Mouse (Mus musculus) hindbrain, embryonic 14.5 days (tissue): ENCODE results near the gene Lin28a. TPM values are rescaled to one million over a fixed set of nuclear protein-coding genes. Genes with fewer than 3 reads are reported as not detected.

Experiments used
- ATAC-seq: fragments of 200-750 bp; cut with Nextera tagmentation; 2 replicates; pipeline ENCODE4 v1.8.0; 2017; ENCODE audit warnings: moderate number of reproducible peaks, mild to moderate bottlenecking, moderate TSS enrichment, moderate library complexity; ENCODE audit not compliant: low FRiP score
- DNase-seq: peaks from one replicate; pipeline ENCODE4 v3.0.0-alpha.2; 2015; ENCODE audit warnings: low spot score
- H3K27ac ChIP-seq: fragments of 300-500 bp; sonication (generic); 2 replicates; pipeline ENCODE4 v1.5.1; 2014; ENCODE audit warnings: mild to moderate bottlenecking, moderate library complexity
- H3K27me3 ChIP-seq: fragments of 300-500 bp; sonication (generic); 2 replicates; pipeline ENCODE4 v1.6.1; 2014; ENCODE audit warnings: mild to moderate bottlenecking, low read length, mixed read lengths; ENCODE audit not compliant: control insufficient read depth, insufficient read depth
- H3K36me3 ChIP-seq: fragments of 300-500 bp; sonication (generic); replicated peaks from 2 replicates; pipeline ENCODE4 v1.6.1; 2014; ENCODE audit not compliant: control insufficient read depth, insufficient read depth
- H3K4me1 ChIP-seq: fragments of 300-500 bp; sonication (generic); replicated peaks from 2 replicates; pipeline ENCODE4 v1.6.1; 2014; ENCODE audit warnings: antibody characterized with exemption, low read length, mixed read lengths; ENCODE audit not compliant: control insufficient read depth, insufficient read depth
- H3K4me2 ChIP-seq: fragments of 300-500 bp; sonication (generic); replicated peaks from 2 replicates; pipeline ENCODE4 v1.6.1; 2014; ENCODE audit warnings: mild to moderate bottlenecking, moderate library complexity
- H3K4me3 ChIP-seq: fragments of 300-500 bp; sonication (generic); replicated peaks from 2 replicates; pipeline ENCODE4 v1.5.1; 2014; ENCODE audit warnings: mild to moderate bottlenecking, low read length
- H3K9ac ChIP-seq: fragments of 300-500 bp; sonication (generic); 2 replicates; pipeline ENCODE4 v1.6.1; 2014
- H3K9me3 ChIP-seq: fragments of 300-500 bp; sonication (generic); 2 replicates; pipeline ENCODE4 v1.6.1; 2016; ENCODE audit warnings: low read length; ENCODE audit not compliant: control insufficient read depth
- WGBS: fragments of 180-500 bp; shearing (Covaris S2); extraction: QIAGEN DNeasy Blood & Tissue Kit; methylation state at CpG from one replicate; pipeline ENCODE4 v1.1.7; 2014; 5-methylcytosine and 5-hydroxymethylcytosine counted together
- polyA plus RNA-seq: library from polyadenylated mRNA; unstranded; fragments of >200 nt; fragmentation: Nextera tagmentation; extraction: Ambion mirVana; gene quantifications from 2 replicates; pipeline ENCODE4 v1.2.1, GENCODE M21; 2014

The Lin28a gene
- polyA plus RNA-seq: 0.13 and 0.27 TPM in 2 replicates

DNA sequence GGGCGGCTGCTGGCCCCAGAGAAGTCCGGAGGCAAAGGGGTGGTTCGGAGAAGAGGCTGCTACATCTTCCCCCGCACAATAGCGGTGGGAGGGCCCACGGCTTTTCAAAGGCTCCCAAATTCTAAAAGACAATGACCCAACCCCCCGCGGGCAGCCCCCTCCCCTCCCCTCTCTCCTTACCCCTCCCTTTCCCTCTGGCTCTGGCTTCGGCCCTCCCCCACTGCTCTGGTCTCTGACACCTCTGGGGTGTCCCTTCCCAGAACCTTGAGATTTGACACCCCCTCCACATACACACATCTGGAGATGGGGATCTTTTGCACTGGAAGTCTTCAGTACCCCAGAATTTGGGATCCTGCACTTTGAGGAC lies at the start of gene Lin28a:
Gene Lin28a, minus strand, starts transcription at position 63 of the 367 bp plus-strand sequence.
- Histone ChIP-seq H3K4me2 (peak within 1 kb of the TSS; percentile 63), H3K4me3 (peak within 1 kb of the TSS; percentile 30), H3K36me3 (no peaks in the 10 kb centered on the region), H3K27me3 (peaks cover 19% of the 10 kb centered on the region), H3K4me1 (peaks cover 23% of the 10 kb centered on the region), H3K9ac (peak within 1 kb of the TSS; percentile 42; the same call in 1 of the 2 replicates), H3K27ac (peak within 1 kb of the TSS; percentile 18), H3K9me3 (no peaks in the 10 kb centered on the region)
- 0% methylated on average over 9 of the region's 9 CpGs for WGBS
- no peak for DNase-seq
- ATAC-seq: no peak

GRCm38 (mm10) chr4:134067833-134068544 lies 49.3 kb upstream of the Lin28a start:
- no peak overlapping the region for H3K4me3 ChIP-seq
- peaks cover 10% of the 10 kb centered on the region for H3K27me3 ChIP-seq
- WGBS: 88% methylated on average over 7 of the region's 7 CpGs
- no peak for ATAC-seq
- DNase-seq: no peak
- no peak overlapping the region for H3K4me2 ChIP-seq
- H3K9me3 ChIP-seq: no peaks in the 10 kb centered on the region
- no peak overlapping the region for H3K27ac ChIP-seq
- H3K9ac ChIP-seq: no peak overlapping the region
- no peaks in the 10 kb centered on the region for H3K36me3 ChIP-seq
- H3K4me1 ChIP-seq: no peaks in the 10 kb centered on the region

- Histone ChIP-seq H3K4me1 (no peaks in the 10 kb centered on the region), H3K4me3 (no peak overlapping the region), H3K9me3 (no peaks in the 10 kb centered on the region), H3K27me3 (peaks cover 10% of the 10 kb centered on the region), H3K4me2 (no peak overlapping the region), H3K9ac (no peak overlapping the region), H3K36me3 (no peaks in the 10 kb centered on the region), H3K27ac (no peak overlapping the region)
- ATAC-seq: no peak
- 89% methylated on average over 8 of the region's 8 CpGs for WGBS
- DNase-seq: no peak
These were observed 48.7 kb upstream of the Lin28a start for GRCm38 (mm10) chr4:134067383-134067782.

DNA sequence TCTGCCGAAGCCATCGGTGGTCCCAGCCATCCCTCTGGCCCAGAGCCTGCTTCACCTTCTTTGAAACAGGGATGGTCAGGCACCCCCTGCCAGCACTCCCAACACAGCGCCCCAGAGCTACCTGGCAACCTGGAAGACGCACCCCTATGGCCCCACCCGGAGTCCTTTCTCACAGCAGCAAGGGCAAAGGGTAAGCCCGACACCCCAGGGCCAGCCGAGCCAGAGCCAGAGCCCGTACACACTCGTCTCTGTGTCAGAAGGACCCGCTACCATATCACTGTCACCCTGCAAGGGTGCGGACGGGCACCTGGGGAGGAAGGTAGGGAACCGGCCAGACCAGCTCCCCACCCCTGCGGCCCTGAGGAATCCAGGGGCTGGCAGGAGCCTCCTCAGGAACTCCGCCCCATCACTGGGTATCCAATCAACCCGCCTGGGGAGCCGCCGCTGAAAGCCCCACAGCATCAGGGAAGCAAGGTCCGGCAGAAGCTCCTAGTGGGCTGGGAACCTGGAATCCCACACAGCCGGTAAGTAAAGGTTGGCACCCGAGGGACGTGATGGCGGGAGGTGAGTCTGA lies 46.9 kb upstream of the Lin28a start:
- 27% methylated on average over 23 of the region's 23 CpGs for WGBS
- H3K36me3 ChIP-seq: no peaks in the 10 kb centered on the region
- H3K27ac ChIP-seq: no peak overlapping the region
- no peaks in the 10 kb centered on the region for H3K4me1 ChIP-seq
- no peak overlapping the region for H3K4me2 ChIP-seq
- H3K9ac ChIP-seq: no peak overlapping the region
- H3K4me3 ChIP-seq: no peak overlapping the region
- no peak for ATAC-seq
- DNase-seq: no peak
- H3K9me3 ChIP-seq: no peaks in the 10 kb centered on the region
- H3K27me3 ChIP-seq: peaks cover 10% of the 10 kb centered on the region

DNA sequence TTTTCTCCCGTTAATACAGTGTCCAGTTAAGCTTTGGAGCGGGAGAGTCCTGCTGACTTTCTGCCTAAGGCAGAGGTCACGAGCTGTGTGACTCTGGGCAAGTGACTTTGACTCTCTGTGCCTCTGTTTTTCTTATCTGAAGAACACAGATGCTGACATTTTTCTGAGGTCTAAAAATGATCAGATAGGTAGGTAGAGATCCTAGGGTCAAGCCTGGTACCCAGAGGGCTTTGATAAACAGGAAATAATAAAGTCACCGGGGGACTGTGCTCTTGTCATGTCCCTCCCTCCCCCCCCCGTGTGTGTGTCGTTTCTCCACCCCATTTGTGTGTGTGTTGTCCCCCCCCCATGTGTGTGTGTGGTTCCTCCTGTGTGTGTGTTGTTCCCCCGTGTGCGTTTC lies 43.9 kb upstream of the Lin28a start:
- H3K4me3 ChIP-seq: no peak overlapping the region
- no peaks in the 10 kb centered on the region for H3K4me1 ChIP-seq
- H3K9ac ChIP-seq: no peak overlapping the region
- DNase-seq (no peak), ATAC-seq (no peak)
- H3K27me3 ChIP-seq: peaks cover 10% of the 10 kb centered on the region
- no peak overlapping the region for H3K27ac ChIP-seq
- H3K36me3 ChIP-seq: no peaks in the 10 kb centered on the region
- H3K4me2 ChIP-seq: no peak overlapping the region
- 80% methylated on average over 8 of the region's 8 CpGs for WGBS
- no peaks in the 10 kb centered on the region for H3K9me3 ChIP-seq

DNA sequence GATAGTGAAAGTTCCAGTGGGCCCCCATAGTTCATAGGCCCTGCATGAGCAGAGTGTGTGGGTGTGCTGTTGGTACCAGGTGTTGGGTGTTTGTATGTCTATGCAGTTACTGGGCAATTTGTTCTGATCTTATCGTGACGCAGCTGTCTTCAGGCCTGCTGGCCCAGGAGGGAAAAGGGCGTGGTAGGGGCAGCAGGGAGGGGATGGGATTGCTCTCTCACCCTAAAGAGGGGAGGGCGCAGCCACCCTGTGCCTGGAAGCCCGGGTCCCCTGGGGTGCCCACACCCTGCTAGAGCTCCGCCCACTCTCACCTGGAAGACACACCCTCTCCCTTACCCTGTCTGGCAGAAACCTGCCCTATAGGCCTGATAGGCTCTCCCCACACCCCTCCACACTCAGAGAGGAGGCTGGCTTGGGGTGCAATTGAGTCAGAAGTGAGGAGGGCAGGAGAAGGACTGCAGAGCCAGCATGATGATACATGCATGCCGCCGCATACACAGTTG lies 43.4 kb upstream of the Lin28a start:
- Histone ChIP-seq H3K4me3 (no peak overlapping the region), H3K4me1 (no peaks in the 10 kb centered on the region), H3K36me3 (no peaks in the 10 kb centered on the region), H3K9ac (no peak overlapping the region), H3K9me3 (no peaks in the 10 kb centered on the region), H3K27ac (no peak overlapping the region), H3K27me3 (peaks cover 10% of the 10 kb centered on the region), H3K4me2 (no peak overlapping the region)
- ATAC-seq (no peak), DNase-seq (no peak)
- WGBS: 57% methylated on average over 8 of the region's 8 CpGs

DNA sequence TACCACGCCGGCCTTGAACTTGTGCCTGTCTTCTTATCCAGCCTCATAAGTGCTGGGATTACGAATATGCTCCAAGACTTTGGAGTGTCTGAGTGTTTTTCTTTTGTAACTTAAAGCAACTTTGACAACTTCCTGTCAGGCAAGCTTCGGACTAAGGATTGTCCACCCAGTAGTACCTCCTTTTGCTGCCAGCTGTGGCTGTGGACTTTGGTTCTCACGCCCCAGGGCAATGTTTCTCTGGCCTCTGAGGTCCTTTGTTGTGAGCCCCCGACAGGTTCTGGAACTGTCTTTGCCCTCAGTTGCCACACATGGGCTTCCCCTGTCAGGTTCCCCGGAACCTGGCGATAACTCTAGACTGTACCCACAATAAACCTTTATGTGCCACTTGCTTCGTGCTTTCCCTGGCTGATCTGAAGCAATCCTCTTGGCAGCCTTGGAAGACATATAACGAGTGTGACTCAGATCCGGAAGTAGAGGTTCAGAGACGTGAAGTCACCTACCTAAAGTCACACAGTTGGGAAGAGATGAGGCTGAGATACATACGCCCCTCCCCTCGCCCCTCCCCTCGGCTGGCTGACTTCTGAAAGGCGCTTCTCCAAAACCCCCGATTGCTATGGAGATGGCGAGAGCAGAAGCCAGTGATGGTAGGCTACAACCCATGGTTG lies 42.7 kb upstream of the Lin28a start:
- 64% methylated on average over 18 of the region's 18 CpGs for WGBS
- DNase-seq (no peak), ATAC-seq (no peak)
- H3K4me1 ChIP-seq: no peaks in the 10 kb centered on the region
- H3K4me2 ChIP-seq: no peak overlapping the region
- no peaks in the 10 kb centered on the region for H3K36me3 ChIP-seq
- no peak overlapping the region for H3K27ac ChIP-seq
- no peak overlapping the region for H3K4me3 ChIP-seq
- H3K9ac ChIP-seq: no peak overlapping the region
- H3K27me3 ChIP-seq: peaks cover 10% of the 10 kb centered on the region
- no peaks in the 10 kb centered on the region for H3K9me3 ChIP-seq

DNA sequence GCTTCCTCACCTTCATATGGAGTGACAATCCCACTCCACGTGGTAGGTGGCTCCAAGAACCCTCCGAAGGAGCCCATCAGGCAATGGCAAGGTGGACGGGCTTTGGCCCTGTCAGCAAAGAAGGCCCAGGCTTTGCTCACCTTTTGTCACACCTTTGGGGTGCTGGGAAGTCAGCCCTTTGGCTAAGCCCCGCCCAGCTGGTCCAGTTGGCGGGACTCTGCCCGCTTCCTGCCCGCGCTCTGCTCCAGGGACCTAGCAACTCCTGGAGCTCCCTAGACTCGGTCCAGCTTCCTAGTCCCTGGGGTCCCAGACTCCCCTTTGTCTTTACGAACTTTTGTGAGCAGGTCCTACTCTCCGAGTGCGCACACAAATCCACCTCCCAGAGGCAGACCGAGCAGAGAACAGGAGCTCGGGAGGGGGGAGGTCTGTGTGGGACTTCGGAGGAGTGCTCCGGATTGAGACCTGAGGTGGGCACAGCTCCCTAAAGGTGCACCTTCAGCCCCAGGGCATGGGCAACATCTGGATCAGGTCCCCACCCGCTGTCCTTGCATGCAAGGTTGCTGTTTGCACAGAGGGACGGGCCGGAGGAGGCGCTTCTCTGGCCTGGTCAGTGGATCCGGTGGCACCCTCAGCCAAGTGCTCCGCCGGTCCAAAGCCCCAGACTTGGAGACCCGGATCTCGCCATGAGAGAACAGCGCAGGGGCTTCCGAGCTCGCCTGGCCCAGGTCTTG lies 41.7 kb upstream of the Lin28a start, which contains the start of gene Crybg2:
Gene Crybg2, plus strand, starts transcription at position 681 of the 731 bp plus-strand sequence.
- WGBS: 51% methylated on average over 28 of the region's 28 CpGs

DNA sequence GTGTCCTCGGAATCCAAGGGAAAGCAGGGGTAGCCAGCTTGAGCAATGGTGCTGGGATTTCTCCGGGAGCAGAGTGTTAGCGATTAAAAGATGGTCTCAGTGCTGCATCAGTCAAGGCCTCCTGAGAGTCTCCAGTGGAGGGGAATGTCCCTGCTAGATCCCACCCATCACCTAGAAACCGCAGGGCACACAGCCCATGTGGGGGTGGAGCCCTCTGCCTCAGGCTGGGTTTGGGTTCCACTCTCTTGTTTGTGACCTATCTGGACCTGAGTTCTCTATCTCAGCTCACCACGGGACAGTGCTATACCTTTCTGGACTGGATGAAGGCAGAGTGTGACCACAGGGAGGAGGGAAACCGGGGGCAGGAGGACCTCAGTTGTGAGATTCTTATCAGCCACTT lies 40.3 kb upstream of the Lin28a start:
- no peaks in the 10 kb centered on the region; the same call in 1 of the 2 replicates for H3K27me3 ChIP-seq
- no peaks in the 10 kb centered on the region for H3K4me1 ChIP-seq
- no peak overlapping the region for H3K9ac ChIP-seq
- H3K36me3 ChIP-seq: no peaks in the 10 kb centered on the region
- H3K4me2 ChIP-seq: no peak overlapping the region
- H3K4me3 ChIP-seq: no peak overlapping the region
- no peak for ATAC-seq
- H3K9me3 ChIP-seq: no peaks in the 10 kb centered on the region
- WGBS: 84% methylated on average over 6 of the region's 6 CpGs
- no peak overlapping the region for H3K27ac ChIP-seq
- DNase-seq: no peak

More for the DNA sequence above, 41.7 kb upstream of the Lin28a start, which contains the start of gene Crybg2:
- Histone ChIP-seq H3K27ac (no peak within 1 kb of the TSS), H3K4me1 (no peaks in the 10 kb centered on the region), H3K36me3 (no peaks in the 10 kb centered on the region), H3K4me3 (no peak within 1 kb of the TSS), H3K4me2 (no peak within 1 kb of the TSS), H3K9me3 (no peaks in the 10 kb centered on the region), H3K9ac (no peak within 1 kb of the TSS), H3K27me3 (peaks cover 4% of the 10 kb centered on the region)
- ATAC-seq (no peak), DNase-seq (no peak)
